Mouse (Mus musculus): ENCODE measurements around the gene Cpsf6. TPM values are rescaled to one million over a fixed set of nuclear protein-coding genes. Genes with fewer than 3 reads are reported as not detected.

The Cpsf6 gene
- polyA plus RNA-seq, 1 experiment: 51.9 TPM

GRCm38 (mm10) chr10:117385431-117385830 is 5.6 kb upstream of the Cpsf6 start:
- H3K27ac ChIP-seq (ENCODE audit: insufficient read depth, low read length): no peak overlapping the region
- 80% methylated on average over 4 of the region's 4 CpGs for WGBS
- H3K4me3 ChIP-seq (ENCODE audit: extremely low read depth, insufficient read depth, insufficient read length): no peak overlapping the region
- TF ChIP-seq CTCF (IDR thresholded peaks at IDR 0.05; ENCODE audit: extremely low read depth, insufficient read depth, insufficient read length, insufficient replicate concordance): no peak
- no peak for TF ChIP-seq POLR2A (IDR thresholded peaks at IDR 0.05; ENCODE audit: low read depth, low read length)
- no peaks in the 10 kb centered on the region for H3K27me3 ChIP-seq (ENCODE audit: control insufficient read depth, insufficient read depth, low read length)
- no peaks in the 10 kb centered on the region for H3K4me1 ChIP-seq (ENCODE audit: control insufficient read depth, insufficient read depth, insufficient read length)
- no peak for DNase-seq (ENCODE audit: low read depth in 1 of 2, low spot score in 2 of 2)
- no peaks in the 10 kb centered on the region for H3K36me3 ChIP-seq (ENCODE audit: control insufficient read depth, insufficient read depth, low read length)

DNA sequence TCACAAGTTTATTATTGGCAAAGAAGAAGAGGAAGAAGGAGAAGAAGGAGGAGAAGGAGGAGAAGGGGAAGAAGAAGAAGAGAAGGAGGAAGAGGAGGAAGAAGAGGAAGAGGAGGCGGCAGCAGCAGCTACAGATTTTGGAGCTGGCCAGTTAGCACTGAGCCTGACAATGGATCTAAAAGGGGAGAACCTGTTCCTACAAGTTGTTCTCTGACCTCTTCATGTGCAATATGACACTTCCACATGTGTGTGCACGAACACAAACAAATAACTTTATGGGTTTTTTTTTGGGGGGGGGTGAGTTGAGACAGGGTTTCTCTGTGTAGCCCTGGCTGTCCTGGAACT is 5.2 kb upstream of the Cpsf6 start:
- 76% methylated on average over 2 of the region's 2 CpGs for WGBS
- TF ChIP-seq POLR2A (IDR thresholded peaks at IDR 0.05; ENCODE audit: low read depth, low read length): no peak
- no peak for TF ChIP-seq CTCF (IDR thresholded peaks at IDR 0.05; ENCODE audit: extremely low read depth, insufficient read depth, insufficient read length, insufficient replicate concordance)
- no peaks in the 10 kb centered on the region for H3K36me3 ChIP-seq (ENCODE audit: control insufficient read depth, insufficient read depth, low read length)

DNA sequence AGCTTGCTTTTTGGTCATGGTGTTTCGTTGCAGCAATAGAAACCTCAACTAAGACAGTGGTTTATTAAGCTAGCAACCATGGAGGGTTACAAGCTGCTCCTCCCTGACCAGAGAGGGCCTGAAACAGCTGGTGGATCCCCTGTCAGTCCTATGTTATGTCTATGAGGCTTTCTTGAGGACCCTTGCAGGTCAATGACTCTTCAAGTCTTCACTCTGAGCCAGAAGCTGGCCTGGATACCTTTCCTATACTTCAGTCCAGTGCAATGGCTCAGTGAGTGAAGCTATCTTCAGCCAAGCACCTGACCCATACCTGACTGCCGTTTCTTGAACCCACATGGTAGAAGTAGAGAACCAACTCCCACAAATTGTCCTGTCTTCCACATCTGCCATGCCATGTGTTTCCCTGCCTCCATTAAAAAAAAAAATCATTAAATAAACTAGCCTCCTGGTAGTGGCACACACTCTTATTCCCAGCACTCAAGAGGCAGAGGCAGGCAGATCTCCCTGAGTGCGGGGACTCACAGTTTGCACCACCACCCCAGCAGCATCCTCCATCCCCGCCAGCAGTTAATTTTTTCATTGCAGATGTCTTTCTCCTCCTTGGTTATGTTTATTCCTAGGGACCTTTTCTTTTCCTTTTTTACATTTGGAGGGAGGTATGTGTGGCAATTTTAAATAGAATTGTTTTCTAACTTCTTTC is 4.7 kb upstream of the Cpsf6 start:
- no peaks in the 10 kb centered on the region for H3K36me3 ChIP-seq (ENCODE audit: control insufficient read depth, insufficient read depth, low read length)
- H3K4me3 ChIP-seq (ENCODE audit: extremely low read depth, insufficient read depth, insufficient read length): no peak overlapping the region
- no peaks in the 10 kb centered on the region for H3K27me3 ChIP-seq (ENCODE audit: control insufficient read depth, insufficient read depth, low read length)
- TF ChIP-seq POLR2A (IDR thresholded peaks at IDR 0.05; ENCODE audit: low read depth, low read length) (no peak), CTCF (IDR thresholded peaks at IDR 0.05; ENCODE audit: extremely low read depth, insufficient read depth, insufficient read length, insufficient replicate concordance) (no peak)
- WGBS: 92% methylated on average over 4 of the region's 4 CpGs
- DNase-seq (ENCODE audit: low read depth in 1 of 2, low spot score in 2 of 2): no peak
- no peak overlapping the region for H3K27ac ChIP-seq (ENCODE audit: insufficient read depth, low read length)
- H3K4me1 ChIP-seq (ENCODE audit: control insufficient read depth, insufficient read depth, insufficient read length): no peaks in the 10 kb centered on the region

More for the DNA sequence above, 5.2 kb upstream of the Cpsf6 start:
- DNase-seq (ENCODE audit: low read depth in 1 of 2, low spot score in 2 of 2): no peak
- H3K4me3 ChIP-seq (ENCODE audit: extremely low read depth, insufficient read depth, insufficient read length): no peak overlapping the region
- H3K27ac ChIP-seq (ENCODE audit: insufficient read depth, low read length): no peak overlapping the region
- H3K4me1 ChIP-seq (ENCODE audit: control insufficient read depth, insufficient read depth, insufficient read length): no peaks in the 10 kb centered on the region
- H3K27me3 ChIP-seq (ENCODE audit: control insufficient read depth, insufficient read depth, low read length): no peaks in the 10 kb centered on the region

DNA sequence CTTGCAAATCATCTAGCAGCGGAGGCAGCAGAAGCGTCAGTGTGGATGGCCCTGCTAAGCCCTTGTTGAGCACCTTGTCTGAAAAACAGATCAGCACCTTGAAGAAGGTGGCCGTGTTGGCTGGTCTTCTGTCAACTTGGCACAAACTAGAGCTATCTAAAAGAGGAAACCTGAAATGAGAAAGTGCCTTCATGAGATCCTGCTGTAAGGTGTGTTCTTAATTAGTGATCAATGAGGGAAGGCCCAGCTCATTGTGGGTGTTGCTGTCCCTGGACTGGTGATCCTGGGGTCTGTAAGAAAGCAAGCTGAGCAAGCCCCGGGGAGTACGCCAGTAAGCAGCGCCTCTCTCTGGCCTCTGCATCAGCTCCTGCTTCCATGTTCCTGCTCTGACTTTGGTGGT is 4.1 kb upstream of the Cpsf6 start:
- TF ChIP-seq CTCF (IDR thresholded peaks at IDR 0.05; ENCODE audit: extremely low read depth, insufficient read depth, insufficient read length, insufficient replicate concordance): no peak
- TF ChIP-seq POLR2A (IDR thresholded peaks at IDR 0.05; ENCODE audit: low read depth, low read length): no peak
- WGBS: 88% methylated on average over 6 of the region's 6 CpGs
- H3K4me3 ChIP-seq (ENCODE audit: extremely low read depth, insufficient read depth, insufficient read length): no peak overlapping the region
- H3K4me1 ChIP-seq (ENCODE audit: control insufficient read depth, insufficient read depth, insufficient read length): no peaks in the 10 kb centered on the region
- no peaks in the 10 kb centered on the region for H3K27me3 ChIP-seq (ENCODE audit: control insufficient read depth, insufficient read depth, low read length)
- no peak overlapping the region for H3K27ac ChIP-seq (ENCODE audit: insufficient read depth, low read length)
- H3K36me3 ChIP-seq (ENCODE audit: control insufficient read depth, insufficient read depth, low read length): no peaks in the 10 kb centered on the region
- no peak for DNase-seq (ENCODE audit: low read depth in 1 of 2, low spot score in 2 of 2)

- Histone ChIP-seq H3K27ac (ENCODE audit: insufficient read depth, low read length) (no peak overlapping the region), H3K4me3 (ENCODE audit: extremely low read depth, insufficient read depth, insufficient read length) (no peak overlapping the region), H3K27me3 (ENCODE audit: control insufficient read depth, insufficient read depth, low read length) (no peaks in the 10 kb centered on the region), H3K4me1 (ENCODE audit: control insufficient read depth, insufficient read depth, insufficient read length) (no peaks in the 10 kb centered on the region), H3K36me3 (ENCODE audit: control insufficient read depth, insufficient read depth, low read length) (no peaks in the 10 kb centered on the region)
- WGBS: 91% methylated on average over 8 of the region's 8 CpGs
- no peak for TF ChIP-seq CTCF (IDR thresholded peaks at IDR 0.05; ENCODE audit: extremely low read depth, insufficient read depth, insufficient read length, insufficient replicate concordance)
- TF ChIP-seq POLR2A (IDR thresholded peaks at IDR 0.05; ENCODE audit: low read depth, low read length): no peak
- no peak for DNase-seq (ENCODE audit: low read depth in 1 of 2, low spot score in 2 of 2)
Observed at GRCm38 (mm10) chr10:117382996-117383550, 3.3 kb upstream of the Cpsf6 start.

DNA sequence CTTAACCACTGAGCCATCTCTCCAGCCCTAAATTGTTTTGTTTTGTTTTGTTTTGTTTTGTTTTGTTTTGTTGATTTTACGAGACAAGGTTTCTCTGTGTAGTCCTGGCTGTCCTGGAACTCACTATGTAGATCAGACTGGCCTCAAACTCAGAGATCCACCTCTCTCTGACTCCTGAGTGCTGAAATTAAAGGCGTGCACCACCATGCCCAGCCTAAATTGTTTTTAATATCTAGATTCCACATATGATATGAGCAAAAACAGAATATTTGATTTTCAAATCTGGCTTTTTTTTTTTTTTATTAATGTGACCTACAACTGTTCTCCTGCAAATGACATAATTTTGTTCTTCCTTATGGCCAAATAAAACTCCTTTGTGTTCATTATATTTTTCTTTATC is 2.3 kb upstream of the Cpsf6 start:
- no peak for DNase-seq (ENCODE audit: low read depth in 1 of 2, low spot score in 2 of 2)
- 94% methylated on average over 2 of the region's 2 CpGs for WGBS
- no peak for TF ChIP-seq POLR2A (IDR thresholded peaks at IDR 0.05; ENCODE audit: low read depth, low read length)
- TF ChIP-seq CTCF (IDR thresholded peaks at IDR 0.05; ENCODE audit: extremely low read depth, insufficient read depth, insufficient read length, insufficient replicate concordance): no peak
- no peaks in the 10 kb centered on the region for H3K27me3 ChIP-seq (ENCODE audit: control insufficient read depth, insufficient read depth, low read length)
- no peak overlapping the region for H3K27ac ChIP-seq (ENCODE audit: insufficient read depth, low read length)
- H3K36me3 ChIP-seq (ENCODE audit: control insufficient read depth, insufficient read depth, low read length): no peaks in the 10 kb centered on the region
- H3K4me1 ChIP-seq (ENCODE audit: control insufficient read depth, insufficient read depth, insufficient read length): no peaks in the 10 kb centered on the region
- no peak overlapping the region for H3K4me3 ChIP-seq (ENCODE audit: extremely low read depth, insufficient read depth, insufficient read length)

Data from spleen, adult 2 months (tissue).